Mouse (Mus musculus) testis, postnatal 14 days (tissue): ENCODE measurements around the gene Galntl5.
"Not testable (repeated sequence)": the region's sequence is repeated elsewhere in the genome, so short reads cannot be mapped to it uniquely, and the experiment has no call there.

Experiments
- DNase-seq: peaks from one replicate; pipeline ENCODE4 v3.0.0; 2021; ENCODE audit warnings: low spot score

The Galntl5 gene

GRCm38 (mm10) chr5:25190521-25190920 lies 9.3 kb downstream of the Galntl5 start:
- DNase-seq, result peak; percentile 34

- no peak for DNase-seq
Measured at GRCm38 (mm10) chr5:25211872-25212271, 30.6 kb downstream of the Galntl5 start.

- DNase-seq, result not testable (repeated sequence)
Measured at GRCm38 (mm10) chr5:25213216-25213615, 32.0 kb downstream of the Galntl5 start.

GRCm38 (mm10) chr5:25215006-25215405 lies 33.7 kb downstream of the Galntl5 start:
- no peak for DNase-seq

GRCm38 (mm10) chr5:25221604-25222003 lies 40.3 kb downstream of the Galntl5 start, which contains the start of gene Galnt11:
Galnt11 (plus strand) TSS chr5:25221904.
- no peak for DNase-seq

GRCm38 (mm10) chr5:25222752-25223702 lies 41.8 kb downstream of the Galntl5 start, which contains the start of gene E130116L18Rik:
E130116L18Rik (minus strand) TSS chr5:25223153.
- peak; percentile 91 for DNase-seq

GRCm38 (mm10) chr5:25224377-25224776 lies 43.1 kb downstream of the Galntl5 start:
- not testable (repeated sequence) for DNase-seq

GRCm38 (mm10) chr5:25243101-25243500 lies 61.8 kb downstream of the Galntl5 start:
- DNase-seq, result no peak

GRCm38 (mm10) chr5:25245806-25246472 lies 64.7 kb downstream of the Galntl5 start:
- no peak for DNase-seq

- no peak for DNase-seq
Measured at GRCm38 (mm10) chr5:25246473-25246865, 65.2 kb downstream of the Galntl5 start.

GRCm38 (mm10) chr5:25247036-25247435 lies 65.8 kb downstream of the Galntl5 start:
- no peak for DNase-seq

- no peak for DNase-seq
Measured at GRCm38 (mm10) chr5:25252423-25252822, 71.2 kb downstream of the Galntl5 start.

- no peak for DNase-seq
Measured at GRCm38 (mm10) chr5:25252825-25253544, 71.7 kb downstream of the Galntl5 start.

- no peak for DNase-seq
Measured at GRCm38 (mm10) chr5:25254491-25254890, 73.2 kb downstream of the Galntl5 start.

- no peak for DNase-seq
Measured at GRCm38 (mm10) chr5:25256686-25257085, 75.4 kb downstream of the Galntl5 start.

GRCm38 (mm10) chr5:25261452-25261851 lies 80.2 kb downstream of the Galntl5 start:
- no peak for DNase-seq

- no peak for DNase-seq
Measured at GRCm38 (mm10) chr5:25262266-25262665, 81.0 kb downstream of the Galntl5 start.

GRCm38 (mm10) chr5:25268258-25268888 lies 87.1 kb downstream of the Galntl5 start:
- DNase-seq, result no peak
